Mouse (Mus musculus): ENCODE data around the gene Dmbx1.

GRCm38 (mm10) chr4:115964446-115964845, 24.7 kb upstream of the Dmbx1 start:
- TF ChIP-seq CTCF (IDR thresholded peaks at IDR 0.05; ENCODE audit: extremely low read depth, insufficient read length, insufficient replicate concordance, low read depth, low read length) (no peak), POLR2A (IDR thresholded peaks at IDR 0.05; ENCODE audit: low read depth, low read length) (no peak)
